Mouse (Mus musculus): Measurements from ENCODE around the gene Wt1.

Gene Wt1

GRCm38 (mm10) chr2:105126691-105127530 lies 582 bp downstream of the Wt1 start:
- DNase-seq: no peak

GRCm38 (mm10) chr2:105127531-105128480 lies 1.5 kb downstream of the Wt1 start:
- no peak for DNase-seq

GRCm38 (mm10) chr2:105128564-105128963 lies 2.2 kb downstream of the Wt1 start:
- DNase-seq: no peak

GRCm38 (mm10) chr2:105130351-105131060 lies 4.2 kb downstream of the Wt1 start:
- DNase-seq: no peak

- DNase-seq: no peak
Measured at GRCm38 (mm10) chr2:105131061-105131810, 4.9 kb downstream of the Wt1 start.

GRCm38 (mm10) chr2:105131811-105132100 lies 5.4 kb downstream of the Wt1 start:
- DNase-seq: no peak

- DNase-seq: no peak
Measured at GRCm38 (mm10) chr2:105132300-105132699, 6.0 kb downstream of the Wt1 start.

GRCm38 (mm10) chr2:105132933-105133795 lies 6.8 kb downstream of the Wt1 start:
- no peak for DNase-seq

GRCm38 (mm10) chr2:105134296-105134695 lies 8.0 kb downstream of the Wt1 start:
- peak in 1 of 2 experiments; percentile 30 for DNase-seq

GRCm38 (mm10) chr2:105139471-105139870 lies 13.1 kb downstream of the Wt1 start:
- DNase-seq: no peak

GRCm38 (mm10) chr2:105141371-105141770 lies 15.0 kb downstream of the Wt1 start:
- DNase-seq: no peak

- DNase-seq: no peak
Measured at GRCm38 (mm10) chr2:105143731-105144130, 17.4 kb downstream of the Wt1 start.

- no peak for DNase-seq
Measured at GRCm38 (mm10) chr2:105151544-105151943, 25.2 kb downstream of the Wt1 start.

GRCm38 (mm10) chr2:105153046-105153445 lies 26.7 kb downstream of the Wt1 start:
- DNase-seq: no peak

GRCm38 (mm10) chr2:105160949-105161348 lies 34.6 kb downstream of the Wt1 start:
- no peak for DNase-seq

GRCm38 (mm10) chr2:105162763-105163162 lies 36.4 kb downstream of the Wt1 start:
- no peak for DNase-seq

- DNase-seq: no peak
Measured at GRCm38 (mm10) chr2:105168137-105168536, 41.8 kb downstream of the Wt1 start.

- no peak for DNase-seq
Measured at GRCm38 (mm10) chr2:105174254-105174653, 47.9 kb downstream of the Wt1 start.

- no peak for DNase-seq
Measured at GRCm38 (mm10) chr2:105178871-105179270, 52.5 kb downstream of the Wt1 start.

GRCm38 (mm10) chr2:105182501-105182900 lies 56.2 kb downstream of the Wt1 start:
- DNase-seq: no peak

- DNase-seq: no peak
Measured at GRCm38 (mm10) chr2:105185140-105185539, 58.8 kb downstream of the Wt1 start.
